Mouse (Mus musculus) myocyte (in vitro differentiated cells): ENCODE results near the gene Vpreb3. TPM values are rescaled to one million over a fixed set of nuclear protein-coding genes. Genes with fewer than 3 reads are reported as not detected.

Source experiments
- H3K27me3 ChIP-seq: one replicate; pipeline ENCODE4 v1.6.1; 2011; ENCODE audit not compliant: control insufficient read depth, insufficient read depth, insufficient read length
- H3K36me3 ChIP-seq: one replicate; pipeline ENCODE4 v1.6.1; 2011; ENCODE audit not compliant: control insufficient read depth, insufficient read depth
- H3K4me2 ChIP-seq: one replicate; pipeline ENCODE4 v1.6.1; 2011; ENCODE audit warnings: low read depth, control low read depth
- H3K4me3 ChIP-seq: one replicate; pipeline ENCODE4 v1.5.1; 2011; ENCODE audit warnings: mild to moderate bottlenecking, control low read depth, moderate library complexity
- H3K79me2 ChIP-seq: one replicate; pipeline ENCODE4 v1.6.1; 2011; ENCODE audit not compliant: control insufficient read depth, insufficient read depth
- H3ac ChIP-seq: one replicate; pipeline ENCODE4 v1.6.1; 2011; ENCODE audit not compliant: control insufficient read depth, insufficient read length
- CEBPB ChIP-seq: IDR thresholded peaks from 2 replicates; pipeline ENCODE4 v1.6.1; 2011; ENCODE audit warnings: mild to moderate bottlenecking, moderate library complexity; ENCODE audit not compliant: poor library complexity, insufficient read depth, severe bottlenecking
- E2F4 ChIP-seq: IDR thresholded peaks from one replicate; pipeline ENCODE4 v1.6.1; 2011; ENCODE audit warnings: mild to moderate bottlenecking, control low read depth, moderate library complexity; ENCODE audit not compliant: insufficient read depth
- MAX ChIP-seq: IDR thresholded peaks from one replicate; pipeline ENCODE4 v1.6.1; 2011; ENCODE audit warnings: low read depth, mild to moderate bottlenecking, control low read depth
- MYOD1 ChIP-seq, 3 experiments: IDR thresholded peaks; one replicate each; pipeline ENCODE4 v1.6.1; 2011; ENCODE audit warnings: control low read depth in 2 of 3, low read depth in 2 of 3, mild to moderate bottlenecking in 2 of 3, moderate library complexity in 1 of 3; ENCODE audit not compliant: insufficient read length in 2 of 3, control insufficient read depth in 1 of 3
- MYOG ChIP-seq, 3 experiments: IDR thresholded peaks; one replicate each; pipeline ENCODE4 v1.6.1; 2011; ENCODE audit warnings: control low read depth in 2 of 3, low read depth in 2 of 3, mild to moderate bottlenecking in 2 of 3; ENCODE audit not compliant: insufficient read length in 2 of 3, control insufficient read depth in 1 of 3, insufficient read depth in 1 of 3
- POLR2A ChIP-seq: IDR thresholded peaks from one replicate; pipeline ENCODE4 v1.6.1; 2011; ENCODE audit warnings: low read depth, mild to moderate bottlenecking, control low read depth, moderate library complexity; ENCODE audit not compliant: insufficient read length
- POLR2AphosphoS2 ChIP-seq: IDR thresholded peaks from one replicate; pipeline ENCODE4 v1.6.1; 2011; ENCODE audit warnings: low read depth, control low read depth; ENCODE audit not compliant: insufficient read length
- REST ChIP-seq: IDR thresholded peaks from one replicate; pipeline ENCODE4 v1.6.1; 2011; ENCODE audit warnings: mild to moderate bottlenecking, control low read depth, moderate library complexity; ENCODE audit not compliant: insufficient read depth, insufficient read length
- SRF ChIP-seq: IDR thresholded peaks from one replicate; pipeline ENCODE4 v1.6.1; 2011; ENCODE audit warnings: low read depth; ENCODE audit not compliant: control insufficient read depth, insufficient read length
- TCF12 ChIP-seq: IDR thresholded peaks from one replicate; pipeline ENCODE4 v1.6.1; 2011; ENCODE audit warnings: mild to moderate bottlenecking, control low read depth; ENCODE audit not compliant: poor library complexity, insufficient read depth, severe bottlenecking
- TCF3 ChIP-seq: IDR thresholded peaks from one replicate; pipeline ENCODE4 v1.6.1; 2011; ENCODE audit warnings: low read depth, control low read depth; ENCODE audit not compliant: insufficient read length
- USF1 ChIP-seq: IDR thresholded peaks from one replicate; pipeline ENCODE4 v1.6.1; 2011; ENCODE audit warnings: low read depth, mild to moderate bottlenecking, control low read depth, moderate library complexity
- polyA plus RNA-seq: library from polyadenylated mRNA; unstranded; fragments of >200 nt; fragmentation: generic; extraction: Trizol; gene quantifications from one replicate; pipeline ENCODE4 v1.2.1, GENCODE M21; 2012; ENCODE audit warnings: missing spikeins

Vpreb3 gene
- polyA plus RNA-seq, 1 experiment, result 0.48 TPM

GRCm38 (mm10) chr10:75940520-75940919, 2.3 kb upstream of the Vpreb3 start, which contains the start of gene Gm867:
Gene Gm867, minus strand, starts transcription at chr10:75940672.
- Histone ChIP-seq H3K27me3 (no peaks in the 10 kb centered on the region), H3K4me3 (no peak within 1 kb of the TSS), H3K36me3 (no peaks in the 10 kb centered on the region), H3K4me2 (peak within 1 kb of the TSS; percentile 57), H3ac (no peak within 1 kb of the TSS), H3K79me2 (no peaks in the 10 kb centered on the region)
- no peak for TF ChIP-seq SRF
- no peak for TF ChIP-seq USF1
- no peak for TF ChIP-seq MYOD1 (IDR thresholded peaks at IDR 0.05; ENCODE audit: control insufficient read depth in 1 of 3, insufficient read length in 2 of 3, low read depth in 2 of 3)
- TF ChIP-seq E2F4, result no peak
- TF ChIP-seq TCF3, result no peak
- no peak for TF ChIP-seq TCF12
- no peak for TF ChIP-seq MYOG (IDR thresholded peaks at IDR 0.05; ENCODE audit: control insufficient read depth in 1 of 3, insufficient read depth in 1 of 3, insufficient read length in 2 of 3, low read depth in 2 of 3)

- H3K27me3 ChIP-seq, result no peaks in the 10 kb centered on the region
- no peak overlapping the region for H3K4me2 ChIP-seq
- H3K79me2 ChIP-seq, result no peaks in the 10 kb centered on the region
- H3K4me3 ChIP-seq, result no peak overlapping the region
- H3ac ChIP-seq, result no peak overlapping the region
- H3K36me3 ChIP-seq, result no peaks in the 10 kb centered on the region
- TF ChIP-seq MYOD1 (IDR thresholded peaks at IDR 0.05; ENCODE audit: control insufficient read depth in 1 of 3, insufficient read length in 2 of 3, low read depth in 2 of 3), result no peak
- TF ChIP-seq POLR2A, result no peak
- TF ChIP-seq E2F4, result no peak
- no peak for TF ChIP-seq MAX
- no peak for TF ChIP-seq POLR2AphosphoS2
- no peak for TF ChIP-seq REST
- no peak for TF ChIP-seq CEBPB
- TF ChIP-seq MYOG (IDR thresholded peaks at IDR 0.05; ENCODE audit: control insufficient read depth in 1 of 3, insufficient read depth in 1 of 3, insufficient read length in 2 of 3, low read depth in 2 of 3), result no peak
- no peak for TF ChIP-seq TCF3
- no peak for TF ChIP-seq SRF
- no peak for TF ChIP-seq USF1
- no peak for TF ChIP-seq TCF12
Observed at GRCm38 (mm10) chr10:75941042-75941824, 1.6 kb upstream of the Vpreb3 start.

- Histone ChIP-seq H3K27me3 (no peaks in the 10 kb centered on the region), H3K4me2 (peak overlapping the region; percentile 73), H3K79me2 (no peaks in the 10 kb centered on the region), H3K4me3 (no peak overlapping the region), H3ac (no peak overlapping the region), H3K36me3 (no peaks in the 10 kb centered on the region)
- no peak for TF ChIP-seq REST
- no peak for TF ChIP-seq POLR2A
- peak; percentile 30 to 74 (median 62) for TF ChIP-seq MYOD1 (IDR thresholded peaks at IDR 0.05; ENCODE audit: control insufficient read depth in 1 of 3, insufficient read length in 2 of 3, low read depth in 2 of 3)
- peak; percentile 82 for TF ChIP-seq CEBPB
- peak; percentile 21 for TF ChIP-seq TCF3
- peak in 2 of 3 experiments; percentile 46 to 73 for TF ChIP-seq MYOG (IDR thresholded peaks at IDR 0.05; ENCODE audit: control insufficient read depth in 1 of 3, insufficient read depth in 1 of 3, insufficient read length in 2 of 3, low read depth in 2 of 3)
- peak; percentile 75 for TF ChIP-seq TCF12
- TF ChIP-seq USF1, result no peak
Observed at GRCm38 (mm10) chr10:75944066-75944772, 1.4 kb downstream of the Vpreb3 start.

- H3K36me3 ChIP-seq, result no peaks in the 10 kb centered on the region
- H3K79me2 ChIP-seq, result no peaks in the 10 kb centered on the region
- H3ac ChIP-seq, result no peak overlapping the region
- H3K27me3 ChIP-seq, result no peaks in the 10 kb centered on the region
- TF ChIP-seq E2F4 (no peak), MAX (no peak), TCF3 (no peak), MYOD1 (IDR thresholded peaks at IDR 0.05; ENCODE audit: control insufficient read depth in 1 of 3, insufficient read length in 2 of 3, low read depth in 2 of 3) (no peak), POLR2A (no peak), REST (no peak), CEBPB (no peak), TCF12 (no peak), SRF (no peak), POLR2AphosphoS2 (no peak), USF1 (no peak), MYOG (IDR thresholded peaks at IDR 0.05; ENCODE audit: control insufficient read depth in 1 of 3, insufficient read depth in 1 of 3, insufficient read length in 2 of 3, low read depth in 2 of 3) (no peak)
- H3K4me3 ChIP-seq, result no peak overlapping the region
- no peak overlapping the region for H3K4me2 ChIP-seq
Observed at GRCm38 (mm10) chr10:75945213-75945612, 2.4 kb downstream of the Vpreb3 start.
